Mouse (Mus musculus): Measurements from ENCODE around the gene Arhgap30. TPM values are rescaled to one million over a fixed set of nuclear protein-coding genes. Genes with fewer than 3 reads are reported as not detected.

Arhgap30 gene
- polyA plus RNA-seq, 1 experiment from 2014 or later: 0.39 TPM

GRCm38 (mm10) chr1:171369845-171370556, 18.8 kb upstream of the Arhgap30 start, which contains the start of gene Nectin4:
TSS of gene Nectin4 (plus strand) at chr1:171370099.
- no peak within 1 kb of the TSS for H3K27ac ChIP-seq (ENCODE audit: low read depth, low read length)
- H3K9me3 ChIP-seq (replicated peaks; ENCODE audit: control insufficient read depth, low read length): no peaks in the 10 kb centered on the region
- H3K4me2 ChIP-seq (ENCODE audit: low read length): no peak within 1 kb of the TSS
- no peaks in the 10 kb centered on the region for H3K27me3 ChIP-seq (replicated peaks; ENCODE audit: control insufficient read depth, insufficient read depth, low read length)
- 37% methylated on average over 20 of the region's 20 CpGs for WGBS
- H3K9ac ChIP-seq (ENCODE audit: low read length): no peak within 1 kb of the TSS
- H3K36me3 ChIP-seq (ENCODE audit: control insufficient read depth, insufficient read depth, low read length): no peaks in the 10 kb centered on the region
- no peaks in the 10 kb centered on the region; the same call in 1 of the 2 replicates for H3K4me1 ChIP-seq (ENCODE audit: control insufficient read depth, insufficient read depth, low read length)
- no peak within 1 kb of the TSS for H3K4me3 ChIP-seq (ENCODE audit: low read depth, low read length)
- DNase-seq (ENCODE audit: low spot score) (no peak), ATAC-seq (no peak)

- ATAC-seq: no peak
- no peaks in the 10 kb centered on the region for H3K9me3 ChIP-seq (replicated peaks; ENCODE audit: control insufficient read depth, low read length)
- no peak overlapping the region for H3K4me2 ChIP-seq (ENCODE audit: low read length)
- no peaks in the 10 kb centered on the region for H3K36me3 ChIP-seq (ENCODE audit: control insufficient read depth, insufficient read depth, low read length)
- WGBS: 39% methylated on average over 3 of the region's 3 CpGs
- no peak overlapping the region for H3K9ac ChIP-seq (ENCODE audit: low read length)
- no peak overlapping the region for H3K27ac ChIP-seq (ENCODE audit: low read depth, low read length)
- DNase-seq (ENCODE audit: low spot score): no peak
- no peaks in the 10 kb centered on the region for H3K4me1 ChIP-seq (ENCODE audit: control insufficient read depth, insufficient read depth, low read length)
- no peak overlapping the region for H3K4me3 ChIP-seq (ENCODE audit: low read depth, low read length)
- H3K27me3 ChIP-seq (replicated peaks; ENCODE audit: control insufficient read depth, insufficient read depth, low read length): no peaks in the 10 kb centered on the region
Measured at GRCm38 (mm10) chr1:171372880-171373279, 15.9 kb upstream of the Arhgap30 start.

- no peak for DNase-seq (ENCODE audit: low spot score)
- Histone ChIP-seq H3K27ac (ENCODE audit: low read depth, low read length) (no peak overlapping the region), H3K9ac (ENCODE audit: low read length) (no peak overlapping the region), H3K4me3 (ENCODE audit: low read depth, low read length) (no peak overlapping the region), H3K36me3 (ENCODE audit: control insufficient read depth, insufficient read depth, low read length) (no peaks in the 10 kb centered on the region), H3K4me1 (ENCODE audit: control insufficient read depth, insufficient read depth, low read length) (no peaks in the 10 kb centered on the region), H3K27me3 (replicated peaks; ENCODE audit: control insufficient read depth, insufficient read depth, low read length) (no peaks in the 10 kb centered on the region), H3K4me2 (ENCODE audit: low read length) (no peak overlapping the region), H3K9me3 (replicated peaks; ENCODE audit: control insufficient read depth, low read length) (no peaks in the 10 kb centered on the region)
- WGBS: 2% methylated on average over 3 of the region's 4 CpGs
- no peak for ATAC-seq
Measured at GRCm38 (mm10) chr1:171373946-171374345, 14.8 kb upstream of the Arhgap30 start.

GRCm38 (mm10) chr1:171375646-171376097, 13.1 kb upstream of the Arhgap30 start:
- peaks cover under 1% of the 10 kb centered on the region for H3K27me3 ChIP-seq (replicated peaks; ENCODE audit: control insufficient read depth, insufficient read depth, low read length)
- 45% methylated on average over 9 of the region's 9 CpGs for WGBS
- H3K36me3 ChIP-seq (ENCODE audit: control insufficient read depth, insufficient read depth, low read length): no peaks in the 10 kb centered on the region
- no peaks in the 10 kb centered on the region; the same call in 1 of the 2 replicates for H3K4me1 ChIP-seq (ENCODE audit: control insufficient read depth, insufficient read depth, low read length)
- no peak for ATAC-seq
- no peak overlapping the region for H3K27ac ChIP-seq (ENCODE audit: low read depth, low read length)
- H3K4me3 ChIP-seq (ENCODE audit: low read depth, low read length): no peak overlapping the region
- H3K9ac ChIP-seq (ENCODE audit: low read length): no peak overlapping the region
- no peaks in the 10 kb centered on the region for H3K9me3 ChIP-seq (replicated peaks; ENCODE audit: control insufficient read depth, low read length)
- H3K4me2 ChIP-seq (ENCODE audit: low read length): no peak overlapping the region
- DNase-seq (ENCODE audit: low spot score): no peak

GRCm38 (mm10) chr1:171378298-171378697, 10.5 kb upstream of the Arhgap30 start:
- 91% methylated on average over 6 of the region's 6 CpGs for WGBS
- DNase-seq (ENCODE audit: low spot score): no peak

GRCm38 (mm10) chr1:171379935-171380599, 8.7 kb upstream of the Arhgap30 start:
- Histone ChIP-seq H3K36me3 (ENCODE audit: control insufficient read depth, insufficient read depth, low read length) (no peaks in the 10 kb centered on the region), H3K9ac (ENCODE audit: low read length) (peak overlapping the region; percentile 46), H3K4me3 (ENCODE audit: low read depth, low read length) (peak overlapping the region; percentile 17), H3K27me3 (replicated peaks; ENCODE audit: control insufficient read depth, insufficient read depth, low read length) (peaks cover 5% of the 10 kb centered on the region), H3K27ac (ENCODE audit: low read depth, low read length) (no peak overlapping the region), H3K9me3 (replicated peaks; ENCODE audit: control insufficient read depth, low read length) (no peaks in the 10 kb centered on the region), H3K4me1 (ENCODE audit: control insufficient read depth, insufficient read depth, low read length) (no peaks in the 10 kb centered on the region; the same call in 1 of the 2 replicates), H3K4me2 (ENCODE audit: low read length) (peak overlapping the region; percentile 47)
- 3% methylated on average over 31 of the region's 31 CpGs for WGBS
- peak; percentile 88 for DNase-seq (ENCODE audit: low spot score)
- ATAC-seq: peak; percentile 82

More at GRCm38 (mm10) chr1:171378298-171378697, 10.5 kb upstream of the Arhgap30 start:
- Histone ChIP-seq H3K27me3 (replicated peaks; ENCODE audit: control insufficient read depth, insufficient read depth, low read length) (peaks cover 5% of the 10 kb centered on the region), H3K9me3 (replicated peaks; ENCODE audit: control insufficient read depth, low read length) (no peaks in the 10 kb centered on the region), H3K9ac (ENCODE audit: low read length) (no peak overlapping the region), H3K27ac (ENCODE audit: low read depth, low read length) (no peak overlapping the region), H3K4me1 (ENCODE audit: control insufficient read depth, insufficient read depth, low read length) (no peaks in the 10 kb centered on the region; the same call in 1 of the 2 replicates), H3K4me3 (ENCODE audit: low read depth, low read length) (no peak overlapping the region), H3K4me2 (ENCODE audit: low read length) (no peak overlapping the region), H3K36me3 (ENCODE audit: control insufficient read depth, insufficient read depth, low read length) (no peaks in the 10 kb centered on the region)
- no peak for ATAC-seq

- WGBS: 89% methylated on average over 11 of the region's 11 CpGs
- H3K27me3 ChIP-seq (replicated peaks; ENCODE audit: control insufficient read depth, insufficient read depth, low read length): peaks cover 5% of the 10 kb centered on the region
- H3K4me3 ChIP-seq (ENCODE audit: low read depth, low read length): no peak overlapping the region
Measured at GRCm38 (mm10) chr1:171382096-171382620, 6.6 kb upstream of the Arhgap30 start.

GRCm38 (mm10) chr1:171384361-171384760, 4.4 kb upstream of the Arhgap30 start:
- H3K4me3 ChIP-seq (ENCODE audit: low read depth, low read length): no peak overlapping the region
- peaks cover 5% of the 10 kb centered on the region for H3K27me3 ChIP-seq (replicated peaks; ENCODE audit: control insufficient read depth, insufficient read depth, low read length)
- no peak overlapping the region for H3K27ac ChIP-seq (ENCODE audit: low read depth, low read length)
- no peaks in the 10 kb centered on the region; the same call in 1 of the 2 replicates for H3K4me1 ChIP-seq (ENCODE audit: control insufficient read depth, insufficient read depth, low read length)
- H3K9ac ChIP-seq (ENCODE audit: low read length): no peak overlapping the region
- no peaks in the 10 kb centered on the region for H3K36me3 ChIP-seq (ENCODE audit: control insufficient read depth, insufficient read depth, low read length)
- WGBS: 66% methylated on average over 9 of the region's 9 CpGs
- ATAC-seq (no peak), DNase-seq (ENCODE audit: low spot score) (no peak)
- H3K4me2 ChIP-seq (ENCODE audit: low read length): no peak overlapping the region
- no peaks in the 10 kb centered on the region for H3K9me3 ChIP-seq (replicated peaks; ENCODE audit: control insufficient read depth, low read length)

More at GRCm38 (mm10) chr1:171382096-171382620, 6.6 kb upstream of the Arhgap30 start:
- no peak for DNase-seq (ENCODE audit: low spot score)
- no peak overlapping the region for H3K27ac ChIP-seq (ENCODE audit: low read depth, low read length)
- no peak for ATAC-seq
- no peak overlapping the region for H3K4me2 ChIP-seq (ENCODE audit: low read length)
- H3K36me3 ChIP-seq (ENCODE audit: control insufficient read depth, insufficient read depth, low read length): no peaks in the 10 kb centered on the region
- H3K9me3 ChIP-seq (replicated peaks; ENCODE audit: control insufficient read depth, low read length): no peaks in the 10 kb centered on the region
- H3K9ac ChIP-seq (ENCODE audit: low read length): no peak overlapping the region
- no peaks in the 10 kb centered on the region; the same call in 1 of the 2 replicates for H3K4me1 ChIP-seq (ENCODE audit: control insufficient read depth, insufficient read depth, low read length)

All from forebrain, embryonic 14.5 days (tissue).